Mouse (Mus musculus) retina, embryonic 14.5 days (tissue): ENCODE data around the gene Cdt1.

ENCODE experiments used
- DNase-seq: peaks from one replicate; pipeline ENCODE4 v3.0.0-alpha.2; 2015; ENCODE audit warnings: low spot score

Cdt1 gene

GRCm38 (mm10) chr8:122567361-122568108, at the start of gene Cdt1:
TSS of gene Cdt1 (plus strand) at chr8:122568015.
- DNase-seq = peak; percentile 98

DNA sequence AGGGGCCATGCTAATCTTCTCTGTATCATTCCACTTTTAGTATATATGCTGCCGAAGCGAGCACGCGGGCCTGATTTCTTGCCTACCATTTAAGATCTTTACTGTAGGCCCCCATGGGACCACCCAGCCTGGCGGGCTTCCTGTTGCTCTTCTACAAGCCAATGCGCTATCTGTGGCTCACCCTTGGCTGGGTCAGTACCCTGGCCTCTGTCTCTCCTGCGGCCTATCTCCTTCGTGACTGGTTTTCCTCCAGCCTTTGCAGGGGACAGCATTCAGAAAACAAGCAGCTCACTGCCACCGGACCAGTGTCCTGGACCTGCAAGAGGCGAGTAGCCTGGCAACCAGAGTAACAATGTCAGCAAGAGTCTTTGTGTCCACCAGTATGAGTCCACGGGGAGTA, 47.2 kb upstream of the Cdt1 start:
- DNase-seq = no peak

DNA sequence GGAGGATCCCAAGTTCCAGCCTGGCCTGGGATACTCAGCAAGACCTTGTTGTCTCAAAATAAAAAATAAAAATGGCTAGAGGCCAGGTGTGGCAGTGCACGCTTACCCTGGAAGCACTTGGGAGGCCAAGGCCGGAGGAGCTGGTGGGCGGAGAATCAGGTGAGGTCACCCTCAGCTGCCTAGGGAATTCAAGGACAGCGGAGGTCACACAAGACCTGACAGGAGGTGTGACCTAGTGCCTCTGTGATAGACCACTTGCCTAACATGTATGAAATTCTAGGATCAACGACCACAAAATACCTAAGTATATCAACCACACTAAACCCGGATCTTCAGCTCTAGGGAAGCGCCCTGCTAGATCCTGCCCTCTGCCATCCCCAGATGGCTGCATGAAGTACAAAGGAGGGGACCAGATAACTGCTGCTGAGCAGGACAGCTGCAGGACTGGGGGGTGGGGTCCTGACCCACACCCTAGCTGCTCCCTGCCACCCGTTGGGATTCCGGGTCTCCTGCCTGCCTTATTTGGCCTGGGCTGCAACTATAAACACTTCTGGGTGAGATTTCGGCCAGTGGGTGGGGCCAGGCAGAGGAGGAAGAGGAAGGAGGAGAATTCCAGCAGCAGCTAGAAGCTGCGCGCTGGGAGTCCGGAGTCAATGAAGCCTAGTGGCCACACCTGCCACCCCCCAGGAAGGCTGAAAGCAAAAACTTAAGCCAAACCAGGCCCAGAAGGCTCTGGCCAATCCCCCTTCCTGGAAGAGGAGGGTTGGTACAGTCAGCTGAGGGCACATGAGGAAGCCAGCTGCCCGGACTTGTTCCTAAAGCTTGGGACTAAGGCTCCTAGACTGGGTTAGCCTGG, 44.8 kb upstream of the Cdt1 start:
- peak; percentile 45 for DNase-seq

- peak; percentile 55 for DNase-seq
These were observed 44.0 kb upstream of the Cdt1 start for GRCm38 (mm10) chr8:122523652-122524360.

GRCm38 (mm10) chr8:122524506-122524905, 43.3 kb upstream of the Cdt1 start:
- no peak for DNase-seq

DNA sequence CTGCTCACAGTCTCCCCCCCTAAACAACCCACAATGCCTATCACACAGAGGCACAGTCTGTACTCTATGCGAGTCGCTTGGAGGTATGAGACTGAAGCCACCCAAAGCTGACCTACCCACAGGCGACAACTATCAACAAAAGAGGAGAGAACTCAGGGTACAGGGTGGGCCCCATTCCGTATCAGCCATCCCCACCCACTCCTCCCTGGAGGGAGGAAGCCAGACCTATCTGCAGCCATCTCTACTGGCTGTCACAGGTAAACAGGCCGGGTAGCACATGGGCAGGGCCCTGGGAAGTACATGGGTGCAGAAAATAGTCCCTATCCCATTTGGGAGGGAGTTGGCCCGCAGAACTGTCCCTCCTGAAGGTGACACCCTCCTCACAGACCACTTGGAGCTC, 42.8 kb upstream of the Cdt1 start:
- no peak for DNase-seq

DNA sequence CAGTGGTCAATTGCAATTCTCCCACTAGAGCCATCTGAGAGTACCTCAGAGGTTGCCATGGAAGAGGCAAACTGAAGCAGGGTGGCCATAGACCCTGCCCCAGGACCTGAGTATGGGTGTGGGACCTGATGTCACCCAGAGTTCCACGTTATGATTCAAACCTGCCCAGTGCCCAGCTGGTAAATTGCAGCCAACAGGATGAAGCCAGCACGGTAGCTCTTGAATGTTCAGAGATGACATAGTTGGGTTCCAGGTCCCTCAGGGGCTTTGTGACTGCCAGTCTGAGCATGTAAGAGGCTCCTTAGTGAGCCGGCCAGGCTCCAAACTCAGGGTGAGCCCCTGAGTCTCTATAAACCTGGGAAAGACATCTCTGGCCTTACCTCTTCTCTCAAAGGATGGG, 41.7 kb upstream of the Cdt1 start:
- DNase-seq = no peak

GRCm38 (mm10) chr8:122526526-122527170, 41.2 kb upstream of the Cdt1 start:
- peak; percentile 34 for DNase-seq

- DNase-seq = no peak
These were observed 39.9 kb upstream of the Cdt1 start for GRCm38 (mm10) chr8:122527937-122528336.

GRCm38 (mm10) chr8:122529159-122529558, 38.7 kb upstream of the Cdt1 start:
- no peak for DNase-seq

DNA sequence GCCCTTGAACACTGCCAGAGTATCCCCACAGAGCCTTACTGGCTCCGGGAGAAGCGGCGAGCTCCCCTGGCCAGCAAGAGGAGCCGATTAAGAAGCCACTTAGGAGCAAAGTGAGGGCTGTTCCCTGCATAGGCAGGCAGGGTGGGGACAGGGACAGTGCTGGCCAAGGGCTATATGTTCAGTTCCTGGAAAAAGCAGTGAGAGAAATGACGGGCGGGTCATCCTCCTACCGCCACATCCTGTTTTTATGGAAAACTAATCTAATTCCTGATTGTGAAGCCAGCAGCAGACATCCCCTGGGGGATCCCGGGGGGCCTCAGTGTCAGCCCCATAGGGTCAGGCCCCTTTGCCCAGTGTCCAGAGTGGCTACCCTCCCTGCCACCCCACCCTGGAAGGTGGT, 36.5 kb upstream of the Cdt1 start:
- no peak for DNase-seq

GRCm38 (mm10) chr8:122537033-122537432, 30.8 kb upstream of the Cdt1 start:
- no peak for DNase-seq

DNA sequence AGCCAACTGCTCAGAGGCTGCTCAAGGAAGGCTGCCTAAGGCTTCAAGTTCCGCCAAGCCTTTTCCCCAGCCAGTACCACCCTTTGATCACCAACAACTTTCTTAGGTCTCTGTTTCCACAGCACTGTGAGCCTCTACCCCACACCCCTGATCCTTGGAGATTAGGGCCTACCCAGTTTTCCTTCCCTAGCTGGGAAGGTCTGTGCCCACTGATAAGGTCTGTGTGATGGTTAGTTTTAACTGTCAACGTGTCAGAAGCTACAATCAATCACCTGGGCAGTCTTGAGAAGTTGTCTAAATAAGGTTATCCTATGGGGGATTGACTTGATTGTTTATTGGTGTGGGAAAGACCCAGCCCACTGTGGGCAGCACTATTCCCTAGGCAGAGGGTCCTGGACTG, 30.0 kb upstream of the Cdt1 start:
- DNase-seq = no peak

GRCm38 (mm10) chr8:122538310-122539076, 29.3 kb upstream of the Cdt1 start:
- no peak for DNase-seq

GRCm38 (mm10) chr8:122544138-122544537, 23.7 kb upstream of the Cdt1 start:
- no peak for DNase-seq

DNA sequence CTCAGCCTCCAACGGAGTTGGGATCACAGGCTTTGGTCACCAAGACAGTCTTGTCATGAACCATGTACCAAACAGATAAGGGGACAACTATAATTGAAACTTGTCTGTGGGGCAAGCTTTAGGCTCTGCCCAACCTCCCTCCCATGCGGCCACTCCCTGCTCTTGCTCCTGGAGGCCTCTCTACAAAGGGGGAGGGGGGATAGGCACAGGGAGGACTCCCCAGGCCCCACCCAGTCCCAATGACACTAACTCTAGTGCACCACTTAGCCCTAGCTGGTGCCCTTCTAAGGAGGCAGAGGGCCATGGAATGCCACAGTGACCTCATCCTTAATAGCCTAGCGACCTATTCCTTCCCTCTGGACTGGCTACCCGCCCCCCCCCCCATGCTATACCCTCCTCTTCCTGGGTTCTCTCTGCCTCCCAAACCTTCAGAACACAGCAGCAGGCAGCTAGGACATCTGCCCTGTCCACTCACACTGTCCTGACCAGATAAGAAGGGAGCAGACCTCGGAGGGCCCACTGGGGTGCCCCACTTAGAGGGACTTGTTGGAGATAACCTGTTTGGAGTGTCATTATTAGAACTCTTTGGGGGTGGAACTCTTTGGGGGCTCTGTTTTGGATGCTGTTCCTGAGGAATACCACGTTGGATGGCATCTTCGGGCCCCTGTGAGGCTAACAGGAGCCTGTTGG, 21.6 kb upstream of the Cdt1 start:
- DNase-seq = no peak

DNA sequence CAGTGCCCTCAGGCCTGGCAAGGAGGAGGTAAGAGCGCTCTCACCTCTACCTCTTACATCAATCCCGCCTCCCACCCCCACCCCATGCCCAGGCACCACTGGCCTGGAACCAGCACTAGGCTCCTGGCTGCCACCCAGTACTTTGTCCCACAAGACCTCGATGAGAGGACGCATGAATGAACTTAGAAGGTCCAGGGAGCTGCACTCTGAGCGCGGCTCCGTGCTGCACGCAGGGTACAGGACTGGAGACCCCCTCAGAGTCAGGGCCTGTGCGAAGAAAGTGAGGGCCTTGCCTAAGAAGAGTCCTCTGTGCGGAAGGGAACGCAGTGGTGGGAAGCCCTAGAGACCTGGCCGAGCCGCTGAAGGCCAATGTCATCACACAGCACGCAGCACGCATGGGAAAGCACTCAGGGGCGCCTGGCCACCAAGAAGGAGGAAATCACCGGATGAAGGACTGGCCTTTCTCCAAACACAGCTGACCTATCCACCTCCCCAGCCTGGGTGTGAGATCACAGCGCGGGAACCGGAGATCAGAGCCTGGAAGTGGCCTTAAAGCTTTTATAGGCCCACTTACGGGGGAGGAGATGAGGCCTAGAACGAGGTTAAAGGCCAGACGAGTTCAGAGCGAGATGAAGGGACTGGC, 20.9 kb upstream of the Cdt1 start:
- no peak for DNase-seq

DNA sequence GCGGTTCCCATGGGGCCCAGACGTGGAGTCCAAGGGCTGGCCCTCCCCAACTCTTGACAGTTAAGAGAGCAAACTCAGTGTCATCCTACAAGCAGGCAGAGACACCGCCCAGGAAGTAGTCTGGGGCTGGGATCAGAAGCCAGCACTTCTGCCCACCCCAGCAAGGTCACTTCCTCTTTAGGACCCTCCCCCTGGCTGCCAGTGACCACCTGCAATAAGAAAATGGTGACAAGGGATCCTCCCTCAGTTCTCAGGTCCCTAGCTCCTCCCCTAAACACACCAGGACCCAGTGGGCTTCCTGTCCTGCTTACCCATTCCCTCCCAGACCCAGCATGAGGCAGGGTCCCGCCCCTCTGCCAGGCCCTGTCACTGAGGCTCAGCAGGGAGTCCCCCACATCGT, 20.0 kb upstream of the Cdt1 start:
- no peak for DNase-seq

DNA sequence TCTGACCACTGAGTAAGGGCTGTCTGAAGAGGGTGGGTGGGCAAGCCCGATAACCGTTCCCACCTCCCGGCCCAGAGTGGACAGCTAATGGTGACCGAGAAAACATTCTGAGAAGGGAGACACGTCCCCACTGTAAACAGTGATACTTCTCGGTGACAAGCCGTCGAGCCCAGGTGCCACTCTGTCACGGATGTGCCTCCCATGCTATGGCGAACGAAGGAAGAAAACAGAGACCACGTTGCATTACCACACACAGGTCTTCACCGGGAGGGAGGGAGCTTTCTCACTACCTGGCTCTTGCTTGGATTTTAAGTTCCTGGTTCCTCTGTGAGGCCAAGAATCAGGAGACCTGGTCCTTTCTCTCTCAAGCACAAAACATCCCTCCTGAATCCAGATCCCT, 19.5 kb upstream of the Cdt1 start:
- DNase-seq = no peak

GRCm38 (mm10) chr8:122548891-122549439, 18.9 kb upstream of the Cdt1 start:
- no peak for DNase-seq
